Mouse (Mus musculus) kidney, embryonic 15.5 days (tissue): ENCODE measurements at regions not wholly inside any gene's neighbourhood (a gene's known extent, or its start where the extent isn't known, plus 50 kb on each side); places are given as distances from the start of the nearest gene placed in this dataset.

Experiments
- ATAC-seq: fragments of 200-750 bp; cut with Nextera tagmentation; replicated peaks from 2 replicates; pipeline ENCODE4 v1.8.0; 2017; ENCODE audit warnings: moderate TSS enrichment; ENCODE audit not compliant: low FRiP score
- H3K27ac ChIP-seq: fragments of 300-500 bp; sonication (generic); 2 replicates; pipeline ENCODE4 v1.5.1; 2015; ENCODE audit warnings: mild to moderate bottlenecking, inconsistent platforms
- H3K27me3 ChIP-seq: fragments of 300-500 bp; sonication (generic); 2 replicates; pipeline ENCODE4 v1.6.1; 2015; ENCODE audit warnings: inconsistent platforms
- H3K36me3 ChIP-seq: fragments of 300-500 bp; sonication (generic); 2 replicates; pipeline ENCODE4 v1.6.1; 2015; ENCODE audit warnings: inconsistent platforms
- H3K4me1 ChIP-seq: fragments of 300-500 bp; sonication (generic); 2 replicates; pipeline ENCODE4 v1.6.1; 2015; ENCODE audit warnings: inconsistent platforms
- H3K4me2 ChIP-seq: fragments of 300-500 bp; sonication (generic); 2 replicates; pipeline ENCODE4 v1.6.1; 2015; ENCODE audit warnings: moderate library complexity, mild to moderate bottlenecking, inconsistent platforms
- H3K4me3 ChIP-seq: fragments of 300-500 bp; sonication (generic); replicated peaks from 2 replicates; pipeline ENCODE4 v1.5.1; 2015; ENCODE audit warnings: mild to moderate bottlenecking, inconsistent platforms
- H3K9ac ChIP-seq: fragments of 300-500 bp; sonication (generic); 2 replicates; pipeline ENCODE4 v1.6.1; 2015; ENCODE audit warnings: mild to moderate bottlenecking, inconsistent platforms
- H3K9me3 ChIP-seq: fragments of 300-500 bp; sonication (generic); replicated peaks from 2 replicates; pipeline ENCODE4 v1.6.1; 2016; ENCODE audit warnings: inconsistent platforms
- WGBS: fragments of 180-500 bp; shearing (Covaris S2); methylation state at CpG from one replicate; pipeline ENCODE4 v1.1.7; 2015; ENCODE audit warnings: mixed read lengths; 5-methylcytosine and 5-hydroxymethylcytosine counted together

DNA sequence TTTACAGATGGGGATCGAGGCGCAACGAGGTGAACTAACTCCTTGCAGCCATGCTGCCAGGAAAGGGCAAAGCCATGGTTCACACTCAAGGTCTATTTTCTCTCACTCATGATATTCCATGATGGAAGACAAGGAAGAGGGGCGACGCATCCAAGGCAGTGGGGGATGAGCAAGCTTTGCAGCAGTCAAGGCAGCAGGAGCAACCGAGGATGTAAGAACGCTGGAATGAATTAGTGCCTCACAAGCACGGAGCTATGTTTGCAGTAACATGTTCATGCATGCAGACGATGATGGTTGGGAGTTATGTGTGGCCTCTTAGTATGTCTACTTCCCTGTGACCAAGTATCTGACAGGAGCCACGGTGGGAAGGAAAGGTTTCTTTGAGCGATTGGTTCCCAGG is 156.8 kb upstream of the Agap1 start:
- no peak for ATAC-seq
- H3K36me3 ChIP-seq, result no peaks in the 10 kb centered on the region
- peaks cover 5% of the 10 kb centered on the region; the same call in 1 of the 2 replicates for H3K4me1 ChIP-seq
- no peaks in the 10 kb centered on the region; the same call in 1 of the 2 replicates for H3K27me3 ChIP-seq
- no peak overlapping the region for H3K4me3 ChIP-seq
- H3K9ac ChIP-seq, result no peak overlapping the region
- no peak overlapping the region for H3K4me2 ChIP-seq
- no peak overlapping the region for H3K27ac ChIP-seq
- H3K9me3 ChIP-seq, result no peaks in the 10 kb centered on the region
- 76% methylated on average over 11 of the region's 11 CpGs for WGBS

DNA sequence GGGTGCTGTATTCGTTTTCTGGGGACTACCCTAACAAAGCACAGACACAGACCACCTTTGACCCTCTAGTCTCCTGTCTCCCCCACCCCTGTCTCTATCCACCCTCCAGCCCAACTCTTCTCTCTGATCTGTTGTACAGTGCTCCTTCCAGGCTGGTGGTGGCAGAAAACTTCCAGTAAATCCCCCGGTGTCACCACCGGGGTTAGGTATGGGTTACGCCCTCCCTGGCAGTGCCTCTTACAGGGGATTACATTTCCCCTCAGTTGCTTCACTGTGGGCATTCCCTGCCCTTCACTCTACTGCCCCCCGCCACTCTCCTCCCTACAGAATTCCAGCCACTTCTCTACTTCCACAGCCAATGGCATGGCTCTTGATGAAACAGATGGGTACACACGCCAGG is 153.5 kb upstream of the Agap1 start:
- Histone ChIP-seq H3K4me3 (no peak overlapping the region), H3K27me3 (no peaks in the 10 kb centered on the region; the same call in 1 of the 2 replicates), H3K27ac (no peak overlapping the region), H3K4me1 (peaks cover 12% of the 10 kb centered on the region; the same call in 1 of the 2 replicates), H3K9ac (no peak overlapping the region), H3K4me2 (no peak overlapping the region), H3K36me3 (no peaks in the 10 kb centered on the region), H3K9me3 (no peaks in the 10 kb centered on the region)
- no peak for ATAC-seq
- WGBS, result 81% methylated on average over 6 of the region's 6 CpGs

DNA sequence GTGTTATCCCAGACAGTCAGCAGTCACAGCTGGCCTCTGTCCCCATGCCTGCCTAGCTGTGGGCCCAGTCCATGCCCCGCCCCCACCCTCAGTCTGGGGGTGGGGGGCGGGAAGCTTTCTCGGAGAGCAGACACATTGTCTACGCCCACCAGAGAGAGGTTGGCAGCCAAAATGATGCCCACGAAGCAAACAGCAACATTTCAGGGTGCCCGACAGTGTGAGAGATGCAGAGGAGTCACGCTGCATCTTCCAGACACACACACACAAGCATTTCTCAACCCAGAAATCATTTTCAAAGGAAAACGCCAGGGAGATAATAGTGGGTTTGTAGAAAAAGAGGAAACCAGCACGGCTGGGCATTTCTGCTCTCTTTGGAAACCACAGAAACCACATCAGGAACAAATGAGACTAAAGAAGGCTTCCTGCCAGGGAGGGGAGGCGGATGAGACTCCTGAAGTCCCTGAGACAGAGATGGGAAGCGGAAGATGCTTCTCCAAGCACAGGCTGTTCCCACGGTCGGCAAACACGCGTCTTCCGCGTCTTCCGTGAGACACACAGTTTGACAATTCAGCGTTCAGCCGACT is 152.1 kb upstream of the Agap1 start:
- Histone ChIP-seq H3K4me1 (peaks cover 12% of the 10 kb centered on the region; the same call in 1 of the 2 replicates), H3K9me3 (no peaks in the 10 kb centered on the region), H3K27ac (no peak overlapping the region), H3K36me3 (no peaks in the 10 kb centered on the region), H3K4me3 (peak overlapping the region; percentile 21), H3K4me2 (peak overlapping the region; percentile 48), H3K27me3 (no peaks in the 10 kb centered on the region; the same call in 1 of the 2 replicates), H3K9ac (no peak overlapping the region)
- ATAC-seq, result peak; percentile 46; the same call in 1 of the 2 replicates
- 68% methylated on average over 20 of the region's 20 CpGs for WGBS

DNA sequence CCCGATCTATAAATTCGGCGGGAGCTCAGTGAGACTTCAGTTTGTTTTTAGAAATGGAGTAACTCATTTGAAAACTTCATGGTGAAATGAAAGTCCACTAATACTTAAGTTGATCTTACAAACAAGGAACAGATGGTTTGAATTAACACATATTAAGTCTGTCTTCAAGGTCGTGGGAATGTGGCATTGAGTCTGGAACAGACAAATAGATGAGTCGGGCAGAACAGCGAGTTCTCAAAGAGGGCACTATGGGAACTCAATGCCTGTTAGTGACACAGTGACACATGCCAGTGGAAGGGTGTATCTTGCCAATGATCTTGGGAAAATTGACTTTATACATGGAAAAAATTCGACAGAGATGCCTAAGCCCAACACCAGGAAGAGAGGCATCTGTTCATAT is 149.4 kb upstream of the Agap1 start:
- no peak overlapping the region for H3K4me2 ChIP-seq
- no peak overlapping the region for H3K9ac ChIP-seq
- H3K4me3 ChIP-seq, result no peak overlapping the region
- no peak for ATAC-seq
- peaks cover 15% of the 10 kb centered on the region; the same call in 1 of the 2 replicates for H3K4me1 ChIP-seq
- no peaks in the 10 kb centered on the region for H3K9me3 ChIP-seq
- H3K27me3 ChIP-seq, result no peaks in the 10 kb centered on the region; the same call in 1 of the 2 replicates
- 58% methylated on average over 7 of the region's 7 CpGs for WGBS
- no peaks in the 10 kb centered on the region for H3K36me3 ChIP-seq
- H3K27ac ChIP-seq, result no peak overlapping the region

DNA sequence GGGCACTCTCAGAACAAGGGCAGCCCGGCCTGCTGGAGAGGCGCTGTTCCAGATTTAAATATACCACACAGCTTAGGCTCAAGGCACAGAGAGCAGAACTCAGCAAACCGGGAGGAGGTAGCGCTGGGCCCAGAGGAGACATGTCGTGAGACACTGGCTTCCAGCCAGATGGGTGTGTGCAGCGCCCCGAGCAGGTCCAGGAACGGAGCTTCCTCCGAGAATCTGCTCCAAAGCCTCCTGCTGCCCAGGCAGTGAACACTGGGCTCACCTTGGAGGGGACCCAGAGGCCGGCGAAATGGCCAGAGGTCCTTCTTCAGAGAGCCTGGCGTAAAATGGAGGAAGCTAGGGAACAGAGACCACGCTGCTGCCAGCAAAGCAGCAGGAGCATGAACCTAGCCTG is 145.8 kb upstream of the Agap1 start:
- no peaks in the 10 kb centered on the region for H3K36me3 ChIP-seq
- 0 out of 2 replicates have a peak, but pooled peaks cover 3% of the 10 kb centered on the region for H3K4me1 ChIP-seq
- H3K4me2 ChIP-seq, result no peak overlapping the region
- WGBS, result 67% methylated on average over 13 of the region's 13 CpGs
- H3K27me3 ChIP-seq, result no peaks in the 10 kb centered on the region
- H3K9me3 ChIP-seq, result no peaks in the 10 kb centered on the region
- no peak; the same call in 1 of the 2 replicates for ATAC-seq
- no peak overlapping the region for H3K4me3 ChIP-seq
- H3K9ac ChIP-seq, result no peak overlapping the region
- H3K27ac ChIP-seq, result no peak overlapping the region

DNA sequence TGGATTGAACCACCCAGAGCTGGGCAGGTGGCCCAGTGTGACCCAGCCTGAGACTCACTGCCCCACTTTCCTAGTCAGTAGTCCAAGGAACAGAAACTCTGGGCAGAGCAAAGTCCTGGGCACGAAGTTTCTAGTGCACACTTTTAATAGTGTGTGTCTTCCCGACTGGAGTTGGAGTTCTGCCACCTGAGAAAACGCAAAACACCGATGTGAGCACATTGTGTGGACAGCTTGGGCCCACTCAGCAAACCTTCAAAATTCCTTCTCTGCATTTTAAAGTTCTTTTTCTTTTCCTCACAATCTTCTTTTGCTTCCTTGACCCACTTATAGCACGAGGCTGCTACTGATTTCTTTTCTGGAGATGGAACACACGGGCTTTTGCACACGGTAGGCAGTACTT is 141.5 kb upstream of the Agap1 start:
- Histone ChIP-seq H3K4me1 (0 out of 2 replicates have a peak, but pooled peaks cover 3% of the 10 kb centered on the region), H3K36me3 (no peaks in the 10 kb centered on the region), H3K9ac (no peak overlapping the region), H3K9me3 (no peaks in the 10 kb centered on the region), H3K4me2 (no peak overlapping the region), H3K27ac (no peak overlapping the region), H3K4me3 (no peak overlapping the region), H3K27me3 (peaks cover 5% of the 10 kb centered on the region; the same call in 1 of the 2 replicates)
- ATAC-seq, result no peak
- WGBS, result 85% methylated on average over 7 of the region's 7 CpGs

DNA sequence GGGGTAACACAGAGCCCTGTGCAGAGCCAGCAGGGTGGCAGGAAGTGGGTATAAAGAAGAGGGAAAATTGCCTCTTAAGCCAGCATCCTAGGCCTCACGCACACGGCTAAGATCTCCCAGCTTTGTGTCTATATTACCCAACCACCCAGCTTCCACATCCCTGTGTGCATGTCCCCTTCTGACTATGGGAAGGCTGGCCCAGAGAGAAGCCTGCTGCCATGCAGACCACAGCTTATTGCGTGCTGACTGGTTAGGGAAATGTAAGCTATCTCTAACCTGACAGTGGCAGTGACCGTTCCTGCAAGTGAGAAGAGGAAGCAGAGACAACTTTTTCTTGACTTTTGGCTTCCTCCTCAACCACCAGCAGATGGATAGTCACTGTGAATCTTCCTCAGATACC is 136.7 kb upstream of the Agap1 start:
- no peak for ATAC-seq

DNA sequence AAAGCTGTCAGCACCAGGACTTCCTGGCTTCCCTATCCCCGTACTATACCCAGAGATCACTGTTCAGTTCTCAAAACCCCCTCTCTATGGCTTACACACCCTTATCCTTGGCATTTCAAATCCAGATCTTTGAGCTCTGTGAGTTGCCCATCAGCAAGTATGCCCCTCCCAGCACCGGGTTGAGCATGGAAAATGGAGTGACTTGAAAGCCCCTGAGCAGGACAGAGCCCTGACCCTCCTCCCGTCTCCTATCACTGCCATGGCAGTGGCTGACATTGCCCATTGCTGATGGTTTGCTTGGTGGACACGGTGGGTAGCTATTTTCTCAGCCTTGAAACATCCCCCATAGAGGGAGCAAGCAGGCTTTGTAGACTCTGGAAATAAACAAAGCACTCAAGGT is 135.9 kb upstream of the Agap1 start:
- Histone ChIP-seq H3K4me1 (no peaks in the 10 kb centered on the region), H3K4me2 (no peak overlapping the region), H3K36me3 (no peaks in the 10 kb centered on the region), H3K27ac (no peak overlapping the region), H3K9ac (no peak overlapping the region), H3K4me3 (no peak overlapping the region), H3K27me3 (peaks cover 5% of the 10 kb centered on the region; the same call in 1 of the 2 replicates), H3K9me3 (no peaks in the 10 kb centered on the region)
- WGBS, result 82% methylated on average over 4 of the region's 4 CpGs
- ATAC-seq, result no peak

More for the DNA sequence above, 136.7 kb upstream of the Agap1 start:
- no peak overlapping the region for H3K9ac ChIP-seq
- no peaks in the 10 kb centered on the region for H3K9me3 ChIP-seq
- H3K4me3 ChIP-seq, result no peak overlapping the region
- WGBS, result 88% methylated on average over 4 of the region's 4 CpGs
- H3K27ac ChIP-seq, result no peak overlapping the region
- H3K4me1 ChIP-seq, result no peaks in the 10 kb centered on the region
- no peaks in the 10 kb centered on the region for H3K36me3 ChIP-seq
- no peak overlapping the region for H3K4me2 ChIP-seq
- peaks cover 5% of the 10 kb centered on the region; the same call in 1 of the 2 replicates for H3K27me3 ChIP-seq

DNA sequence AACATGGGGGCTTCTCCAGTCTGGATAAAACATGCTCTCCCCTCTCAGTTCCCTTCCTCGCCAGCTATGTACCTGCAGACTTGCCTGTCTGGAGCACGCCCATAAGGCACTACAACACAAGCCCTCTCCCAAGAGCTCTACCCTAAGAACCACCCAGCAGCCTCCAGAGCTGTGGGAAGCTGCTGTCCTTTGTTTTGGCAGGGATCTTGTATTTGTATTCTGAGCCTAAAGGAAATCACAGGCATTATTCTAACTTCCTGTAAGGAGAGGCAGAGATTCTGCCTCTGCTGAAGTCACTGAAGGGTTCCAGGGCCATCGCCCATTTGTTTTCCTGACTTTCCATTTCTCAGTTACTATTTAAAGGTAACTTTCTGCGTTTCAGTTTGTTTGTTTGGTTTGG is 132.0 kb upstream of the Agap1 start:
- no peaks in the 10 kb centered on the region for H3K27me3 ChIP-seq
- ATAC-seq, result no peak
- H3K9ac ChIP-seq, result no peak overlapping the region
- no peak overlapping the region for H3K4me3 ChIP-seq
- H3K4me2 ChIP-seq, result no peak overlapping the region
- WGBS, result 65% methylated on average over 4 of the region's 4 CpGs
- H3K4me1 ChIP-seq, result no peaks in the 10 kb centered on the region
- peak overlapping the region; percentile 29; the same call in 1 of the 2 replicates for H3K27ac ChIP-seq
- H3K36me3 ChIP-seq, result no peaks in the 10 kb centered on the region
- H3K9me3 ChIP-seq, result no peaks in the 10 kb centered on the region

DNA sequence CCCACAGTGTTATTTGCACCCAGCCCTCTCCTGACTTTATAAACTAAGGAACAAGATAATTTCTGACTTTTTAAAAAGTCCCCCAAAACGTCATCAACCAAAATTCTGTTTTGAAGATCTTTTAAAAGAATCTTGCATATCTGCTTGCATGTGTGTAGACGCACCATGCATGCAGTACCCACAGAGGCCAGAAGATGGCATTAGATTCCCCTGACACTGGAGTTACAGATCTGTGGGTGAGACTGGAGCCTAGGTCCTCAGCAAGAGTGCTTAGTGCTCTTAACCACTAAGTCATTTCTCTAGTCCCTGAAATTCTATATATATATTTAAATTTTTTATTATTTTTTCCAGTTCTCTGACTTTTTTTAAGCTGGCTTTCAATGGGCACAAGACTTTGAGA is 131.5 kb upstream of the Agap1 start:
- no peak for ATAC-seq
- no peak overlapping the region for H3K4me3 ChIP-seq
- no peak overlapping the region for H3K4me2 ChIP-seq
- 52% methylated on average over 2 of the region's 2 CpGs for WGBS
- H3K9me3 ChIP-seq, result no peaks in the 10 kb centered on the region
- H3K9ac ChIP-seq, result no peak overlapping the region
- H3K4me1 ChIP-seq, result no peaks in the 10 kb centered on the region
- H3K36me3 ChIP-seq, result no peaks in the 10 kb centered on the region
- no peaks in the 10 kb centered on the region for H3K27me3 ChIP-seq
- no peak overlapping the region for H3K27ac ChIP-seq

DNA sequence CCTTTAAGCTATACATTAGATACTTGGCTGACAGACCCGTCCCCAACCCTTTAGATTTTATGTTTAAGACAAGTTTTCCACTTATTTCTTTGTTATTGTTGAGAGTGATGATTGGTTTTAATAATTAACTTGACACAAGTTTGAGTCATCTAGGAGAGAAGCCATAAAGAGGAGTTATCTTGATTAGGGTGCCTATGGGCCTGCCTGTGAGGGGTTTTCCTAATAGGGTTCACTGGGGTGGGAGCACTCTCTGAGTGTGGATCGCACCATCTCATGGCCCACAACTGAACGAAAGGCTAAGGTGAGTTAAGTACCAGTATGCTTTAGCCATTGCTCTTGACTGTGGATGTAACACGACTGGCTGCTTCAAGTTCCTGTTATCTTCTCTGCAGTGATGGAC is 123.3 kb upstream of the Agap1 start:
- WGBS, result 90% methylated on average over 4 of the region's 4 CpGs
- no peak for ATAC-seq
- Histone ChIP-seq H3K9me3 (no peaks in the 10 kb centered on the region), H3K27ac (no peak overlapping the region), H3K27me3 (no peaks in the 10 kb centered on the region), H3K4me2 (no peak overlapping the region), H3K4me1 (no peaks in the 10 kb centered on the region), H3K9ac (no peak overlapping the region), H3K36me3 (no peaks in the 10 kb centered on the region), H3K4me3 (no peak overlapping the region)

DNA sequence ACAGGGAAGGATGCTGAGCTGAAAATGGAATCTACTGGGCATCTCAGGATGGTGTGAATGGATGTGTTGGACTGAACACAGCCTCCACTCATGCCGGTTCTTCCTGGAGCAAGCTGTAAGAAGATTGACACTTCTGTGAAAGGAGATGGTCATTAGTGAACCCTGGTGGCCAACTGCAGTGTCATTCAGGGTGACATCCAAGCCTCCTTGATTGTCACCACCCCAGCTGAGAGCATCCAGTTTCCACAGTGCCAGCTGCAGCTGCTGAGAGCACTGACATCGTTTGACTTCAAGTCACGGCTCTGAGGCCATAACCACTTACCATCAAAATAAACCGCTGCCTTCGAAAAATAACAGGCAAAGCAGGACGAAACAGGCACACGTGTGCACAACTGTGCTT is 121.9 kb upstream of the Agap1 start:
- Histone ChIP-seq H3K4me2 (no peak overlapping the region), H3K9ac (no peak overlapping the region), H3K9me3 (no peaks in the 10 kb centered on the region), H3K27ac (no peak overlapping the region), H3K4me1 (no peaks in the 10 kb centered on the region), H3K36me3 (no peaks in the 10 kb centered on the region), H3K4me3 (no peak overlapping the region), H3K27me3 (no peaks in the 10 kb centered on the region)
- no peak for ATAC-seq
- 55% methylated on average over 7 of the region's 7 CpGs for whole genome bisulfite sequencing

DNA sequence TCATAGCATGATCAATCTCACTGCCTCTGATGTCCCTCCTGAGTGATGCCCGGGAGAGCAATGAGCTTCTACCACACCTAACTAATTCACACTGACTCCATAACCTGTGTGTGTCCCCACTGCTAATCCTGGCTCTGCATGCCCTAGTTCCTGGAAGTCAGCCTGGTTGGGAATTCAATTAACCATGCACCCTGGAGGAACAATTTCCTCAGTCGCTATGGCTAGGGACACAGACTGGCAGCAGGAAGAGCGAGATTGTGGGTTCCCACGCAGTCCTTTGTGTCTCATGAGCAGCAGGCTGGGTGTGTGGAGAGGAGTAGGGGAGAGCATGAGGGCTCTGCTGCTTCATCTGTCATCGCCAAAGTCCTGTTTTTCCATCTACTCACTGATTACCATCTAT is 116.7 kb upstream of the Agap1 start:
- Histone ChIP-seq H3K4me1 (no peaks in the 10 kb centered on the region), H3K4me2 (no peak overlapping the region), H3K36me3 (no peaks in the 10 kb centered on the region), H3K4me3 (no peak overlapping the region), H3K27ac (no peak overlapping the region), H3K9ac (no peak overlapping the region), H3K27me3 (no peaks in the 10 kb centered on the region), H3K9me3 (no peaks in the 10 kb centered on the region)
- ATAC-seq, result no peak
- 82% methylated on average over 5 of the region's 5 CpGs for WGBS
